Mouse (Mus musculus): ENCODE measurements around the gene Cnga3. TPM values are rescaled to one million over a fixed set of nuclear protein-coding genes. Genes with fewer than 3 reads are reported as not detected.

The Cnga3 gene
- polyA plus RNA-seq, 1 experiment from 2014 or later: 0.42 TPM

GRCm38 (mm10) chr1:37201406-37201805 lies 12.8 kb upstream of the Cnga3 start:
- Histone ChIP-seq H3K9ac (ENCODE audit: low read depth, low read length) (no peak overlapping the region), H3K27ac (ENCODE audit: low read depth, low read length) (no peak overlapping the region), H3K27me3 (replicated peaks; ENCODE audit: control insufficient read depth, insufficient read depth, low read length) (no peaks in the 10 kb centered on the region), H3K9me3 (ENCODE audit: control insufficient read depth) (no peaks in the 10 kb centered on the region), H3K4me2 (replicated peaks; ENCODE audit: low read depth) (no peak overlapping the region), H3K4me1 (replicated peaks; ENCODE audit: control insufficient read depth, insufficient read depth, low read length) (no peaks in the 10 kb centered on the region), H3K4me3 (ENCODE audit: low read depth, low read length) (no peak overlapping the region), H3K36me3 (ENCODE audit: control insufficient read depth, insufficient read depth) (no peaks in the 10 kb centered on the region)
- WGBS: 81% methylated on average over 4 of the region's 4 CpGs
- no peak for ATAC-seq
- TF ChIP-seq CTCF (IDR thresholded peaks at IDR 0.05; ENCODE audit: low read depth): no peak

GRCm38 (mm10) chr1:37207743-37208142 lies 6.5 kb upstream of the Cnga3 start:
- no peak overlapping the region for H3K4me2 ChIP-seq (replicated peaks; ENCODE audit: low read depth)
- no peaks in the 10 kb centered on the region for H3K9me3 ChIP-seq (ENCODE audit: control insufficient read depth)
- H3K9ac ChIP-seq (ENCODE audit: low read depth, low read length): no peak overlapping the region
- no peak overlapping the region for H3K27ac ChIP-seq (ENCODE audit: low read depth, low read length)
- no peaks in the 10 kb centered on the region for H3K27me3 ChIP-seq (replicated peaks; ENCODE audit: control insufficient read depth, insufficient read depth, low read length)
- H3K4me1 ChIP-seq (replicated peaks; ENCODE audit: control insufficient read depth, insufficient read depth, low read length): no peaks in the 10 kb centered on the region
- no peak overlapping the region for H3K4me3 ChIP-seq (ENCODE audit: low read depth, low read length)
- no peak for ATAC-seq
- 72% methylated on average over 8 of the region's 8 CpGs for WGBS
- no peak for TF ChIP-seq CTCF (IDR thresholded peaks at IDR 0.05; ENCODE audit: low read depth)
- no peaks in the 10 kb centered on the region for H3K36me3 ChIP-seq (ENCODE audit: control insufficient read depth, insufficient read depth)

GRCm38 (mm10) chr1:37212375-37212774 lies 1.9 kb upstream of the Cnga3 start:
- no peak overlapping the region for H3K4me2 ChIP-seq (replicated peaks; ENCODE audit: low read depth)
- TF ChIP-seq CTCF (IDR thresholded peaks at IDR 0.05; ENCODE audit: low read depth): no peak
- H3K27ac ChIP-seq (ENCODE audit: low read depth, low read length): no peak overlapping the region
- no peaks in the 10 kb centered on the region for H3K4me1 ChIP-seq (replicated peaks; ENCODE audit: control insufficient read depth, insufficient read depth, low read length)
- H3K36me3 ChIP-seq (ENCODE audit: control insufficient read depth, insufficient read depth): no peaks in the 10 kb centered on the region
- no peak overlapping the region for H3K4me3 ChIP-seq (ENCODE audit: low read depth, low read length)
- no peak overlapping the region for H3K9ac ChIP-seq (ENCODE audit: low read depth, low read length)
- no peaks in the 10 kb centered on the region for H3K9me3 ChIP-seq (ENCODE audit: control insufficient read depth)
- WGBS: 85% methylated on average over 9 of the region's 9 CpGs
- no peaks in the 10 kb centered on the region for H3K27me3 ChIP-seq (replicated peaks; ENCODE audit: control insufficient read depth, insufficient read depth, low read length)
- no peak for ATAC-seq

GRCm38 (mm10) chr1:37218386-37218785 lies 4.2 kb downstream of the Cnga3 start:
- H3K4me2 ChIP-seq (replicated peaks; ENCODE audit: low read depth): no peak overlapping the region
- H3K4me3 ChIP-seq (ENCODE audit: low read depth, low read length): no peak overlapping the region
- no peak overlapping the region for H3K9ac ChIP-seq (ENCODE audit: low read depth, low read length)
- H3K27me3 ChIP-seq (replicated peaks; ENCODE audit: control insufficient read depth, insufficient read depth, low read length): no peaks in the 10 kb centered on the region
- H3K9me3 ChIP-seq (ENCODE audit: control insufficient read depth): no peaks in the 10 kb centered on the region
- no peaks in the 10 kb centered on the region for H3K4me1 ChIP-seq (replicated peaks; ENCODE audit: control insufficient read depth, insufficient read depth, low read length)
- no peak for TF ChIP-seq CTCF (IDR thresholded peaks at IDR 0.05; ENCODE audit: low read depth)
- 5% methylated on average over 14 of the region's 14 CpGs for WGBS
- no peak for ATAC-seq
- no peak overlapping the region for H3K27ac ChIP-seq (ENCODE audit: low read depth, low read length)
- no peaks in the 10 kb centered on the region for H3K36me3 ChIP-seq (ENCODE audit: control insufficient read depth, insufficient read depth)

- no peak for TF ChIP-seq CTCF (IDR thresholded peaks at IDR 0.05; ENCODE audit: low read depth)
- Histone ChIP-seq H3K36me3 (ENCODE audit: control insufficient read depth, insufficient read depth) (no peaks in the 10 kb centered on the region), H3K9me3 (ENCODE audit: control insufficient read depth) (no peaks in the 10 kb centered on the region), H3K4me3 (ENCODE audit: low read depth, low read length) (no peak overlapping the region), H3K27me3 (replicated peaks; ENCODE audit: control insufficient read depth, insufficient read depth, low read length) (no peaks in the 10 kb centered on the region), H3K27ac (ENCODE audit: low read depth, low read length) (no peak overlapping the region), H3K4me2 (replicated peaks; ENCODE audit: low read depth) (no peak overlapping the region), H3K4me1 (replicated peaks; ENCODE audit: control insufficient read depth, insufficient read depth, low read length) (no peaks in the 10 kb centered on the region), H3K9ac (ENCODE audit: low read depth, low read length) (no peak overlapping the region)
- ATAC-seq: no peak
- 88% methylated on average over 5 of the region's 5 CpGs for WGBS
Measured at GRCm38 (mm10) chr1:37219593-37219992, 5.4 kb downstream of the Cnga3 start.

GRCm38 (mm10) chr1:37220134-37220907 lies 6.1 kb downstream of the Cnga3 start:
- no peak for TF ChIP-seq CTCF (IDR thresholded peaks at IDR 0.05; ENCODE audit: low read depth)
- WGBS: 43% methylated on average over 6 of the region's 6 CpGs

More at GRCm38 (mm10) chr1:37220134-37220907, 6.1 kb downstream of the Cnga3 start:
- no peaks in the 10 kb centered on the region for H3K27me3 ChIP-seq (replicated peaks; ENCODE audit: control insufficient read depth, insufficient read depth, low read length)
- H3K4me3 ChIP-seq (ENCODE audit: low read depth, low read length): no peak overlapping the region
- H3K9me3 ChIP-seq (ENCODE audit: control insufficient read depth): no peaks in the 10 kb centered on the region
- H3K9ac ChIP-seq (ENCODE audit: low read depth, low read length): no peak overlapping the region
- H3K27ac ChIP-seq (ENCODE audit: low read depth, low read length): no peak overlapping the region
- H3K4me1 ChIP-seq (replicated peaks; ENCODE audit: control insufficient read depth, insufficient read depth, low read length): no peaks in the 10 kb centered on the region
- H3K36me3 ChIP-seq (ENCODE audit: control insufficient read depth, insufficient read depth): no peaks in the 10 kb centered on the region
- H3K4me2 ChIP-seq (replicated peaks; ENCODE audit: low read depth): no peak overlapping the region
- ATAC-seq: no peak
